Mouse (Mus musculus) hematopoietic stem cell, adult 5-6 weeks (primary cell): ENCODE measurements around the gene Nme1. TPM values are rescaled to one million over a fixed set of nuclear protein-coding genes. Genes with fewer than 3 reads are reported as not detected.

Experiments used
- ATAC-seq, 2 experiments: fragments of 125-278 bp in 1 of 2; replicated peaks in 1 of 2; 2 replicates each; pipeline ENCODE4 v1.8.0; 2016 to 2017; ENCODE audit warnings: inconsistent platforms in 2 of 2, mild to moderate bottlenecking in 2 of 2, moderate number of reproducible peaks in 2 of 2, low read depth in 1 of 2, moderate TSS enrichment in 1 of 2; ENCODE audit not compliant: low FRiP score in 2 of 2, poor library complexity in 2 of 2, severe bottlenecking in 2 of 2, insufficient read depth in 1 of 2, low TSS enrichment in 1 of 2
- total RNA-seq: library from RNA; stranded (forward); fragments of 172-1452, 232-1000 nt; gene quantifications from 2 replicates; pipeline ENCODE4 v1.2.3, GENCODE M21; 2017

Nme1 gene
- total RNA-seq, result 101 and 180 TPM in 2 replicates

GRCm38 (mm10) chr11:93968005-93968847 lies at the start of gene Nme1, which contains the start of gene Gm20390:
Gene Nme1, minus strand, starts transcription at chr11:93968521.
Gene Gm20390, minus strand, starts transcription at chr11:93968293.
- peak; percentile 94 to 96 for ATAC-seq

DNA sequence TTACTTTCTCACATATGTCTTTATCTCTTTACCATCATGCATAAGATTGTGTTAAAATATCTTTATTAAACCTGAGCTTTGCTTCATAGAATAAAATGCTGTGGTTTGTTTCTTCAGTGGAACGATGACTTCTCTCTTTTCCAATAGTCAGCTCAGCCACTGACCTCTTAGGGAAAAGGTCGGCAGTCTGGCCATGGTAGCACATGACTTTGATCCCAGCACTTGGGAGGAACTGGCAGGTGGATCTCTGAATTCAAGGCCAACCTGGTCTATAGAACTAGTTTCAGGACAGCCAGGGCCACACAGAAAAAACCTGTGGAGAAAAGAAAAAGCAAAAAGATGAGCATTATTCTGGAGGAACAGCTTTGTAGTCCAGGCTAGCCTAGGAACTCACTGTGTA lies 35.0 kb upstream of the Nme1 start:
- no peak for ATAC-seq

- ATAC-seq, result no peak
Observed at GRCm38 (mm10) chr11:93999276-93999675, 31.0 kb upstream of the Nme1 start.

- ATAC-seq, result peak; percentile 0 to 1; a peak in 1 of 4 replicates
Observed at GRCm38 (mm10) chr11:93997141-93997775, 28.9 kb upstream of the Nme1 start.

DNA sequence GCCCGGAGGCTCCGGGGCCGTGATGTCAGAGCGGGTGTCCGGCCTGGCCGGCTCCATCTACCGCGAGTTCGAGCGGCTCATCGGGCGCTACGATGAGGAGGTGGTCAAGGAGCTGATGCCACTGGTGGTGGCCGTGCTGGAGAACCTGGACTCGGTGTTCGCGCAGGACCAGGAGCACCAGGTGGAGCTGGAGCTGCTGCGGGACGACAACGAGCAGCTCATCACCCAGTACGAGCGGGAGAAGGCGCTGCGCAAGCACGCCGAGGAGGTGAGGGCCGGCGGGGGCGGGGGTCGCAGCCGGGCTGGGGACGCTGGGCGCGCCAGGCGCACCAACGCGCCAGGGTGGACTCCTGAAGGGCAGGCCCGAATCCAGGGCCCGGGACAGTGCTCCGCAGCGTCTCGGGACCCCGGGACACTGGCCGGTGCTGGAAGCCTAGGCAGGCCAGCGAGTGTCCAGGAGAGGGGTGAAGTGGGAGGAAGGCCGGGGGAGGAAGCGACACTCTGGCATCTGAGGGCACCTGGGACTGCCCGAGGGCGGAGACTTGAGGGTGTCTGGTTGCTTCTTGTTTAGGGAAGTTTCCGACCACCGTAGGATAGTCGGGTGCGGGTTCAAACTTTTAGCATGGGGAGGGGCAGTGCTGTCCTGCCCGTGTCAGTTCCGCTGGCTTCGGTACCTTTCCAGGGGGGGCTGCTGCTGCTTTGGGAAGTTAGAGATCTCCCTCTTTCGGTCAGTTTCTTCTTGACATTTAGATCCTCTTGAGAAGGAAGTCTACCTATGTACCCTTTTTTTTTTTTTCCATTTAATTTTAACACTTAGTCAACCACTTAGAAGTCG lies 28.2 kb upstream of the Nme1 start:
- ATAC-seq, result peak; percentile 37 to 59

- peak; percentile 76 to 79 for ATAC-seq
Observed at GRCm38 (mm10) chr11:93995720-93996305, 27.5 kb upstream of the Nme1 start, which contains the start of gene Spag9. Gene Spag9, plus strand, starts transcription at chr11:93996091.

DNA sequence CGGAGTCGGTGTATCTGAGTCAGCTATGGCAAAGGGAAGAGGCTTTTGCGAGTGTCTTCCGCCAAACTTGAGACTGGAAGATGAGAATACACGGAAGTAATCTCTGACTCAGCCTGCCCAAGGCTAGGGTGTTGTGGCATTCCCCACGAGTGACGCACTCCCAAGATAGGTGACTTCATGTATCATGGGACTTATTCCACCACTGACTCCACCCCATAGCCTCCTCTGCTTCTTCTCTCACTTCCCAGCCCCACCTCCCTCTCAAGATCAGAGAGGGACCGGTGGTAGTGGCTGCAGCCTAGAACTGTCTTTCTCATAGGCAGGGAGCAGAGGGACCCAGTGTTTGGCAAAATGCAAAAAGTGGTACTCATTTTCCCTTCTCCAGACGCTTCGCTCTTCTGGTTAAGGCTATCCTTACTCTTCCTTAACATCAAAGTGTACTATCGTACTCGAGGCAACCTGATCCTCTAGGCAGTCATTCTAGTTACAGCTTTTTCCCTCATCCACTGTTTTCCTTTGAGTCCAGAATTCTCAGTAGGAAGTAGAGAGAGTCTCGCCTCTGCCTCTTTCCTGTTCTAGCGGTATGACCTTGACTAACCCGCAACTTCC lies 26.9 kb upstream of the Nme1 start:
- ATAC-seq, result peak; percentile 84

DNA sequence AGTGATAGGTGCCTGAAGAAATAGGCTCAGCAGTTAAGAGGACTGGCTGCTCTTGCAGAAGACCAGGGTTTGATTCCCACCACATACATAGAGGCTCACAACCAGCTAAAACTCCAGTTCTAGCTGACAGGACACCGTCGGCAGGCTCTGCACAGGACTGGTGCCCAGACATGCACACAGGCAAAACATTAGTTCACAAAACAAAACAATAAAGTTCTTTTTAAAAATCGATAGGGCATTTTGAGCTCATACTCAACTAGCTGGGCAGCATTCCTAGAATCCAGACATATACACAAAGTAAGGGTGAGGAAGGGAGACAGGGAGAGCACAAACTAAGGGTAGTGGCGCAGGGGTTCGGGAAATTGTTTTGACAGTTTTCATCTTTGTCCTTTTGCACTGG lies 26.2 kb upstream of the Nme1 start:
- ATAC-seq, result no peak

DNA sequence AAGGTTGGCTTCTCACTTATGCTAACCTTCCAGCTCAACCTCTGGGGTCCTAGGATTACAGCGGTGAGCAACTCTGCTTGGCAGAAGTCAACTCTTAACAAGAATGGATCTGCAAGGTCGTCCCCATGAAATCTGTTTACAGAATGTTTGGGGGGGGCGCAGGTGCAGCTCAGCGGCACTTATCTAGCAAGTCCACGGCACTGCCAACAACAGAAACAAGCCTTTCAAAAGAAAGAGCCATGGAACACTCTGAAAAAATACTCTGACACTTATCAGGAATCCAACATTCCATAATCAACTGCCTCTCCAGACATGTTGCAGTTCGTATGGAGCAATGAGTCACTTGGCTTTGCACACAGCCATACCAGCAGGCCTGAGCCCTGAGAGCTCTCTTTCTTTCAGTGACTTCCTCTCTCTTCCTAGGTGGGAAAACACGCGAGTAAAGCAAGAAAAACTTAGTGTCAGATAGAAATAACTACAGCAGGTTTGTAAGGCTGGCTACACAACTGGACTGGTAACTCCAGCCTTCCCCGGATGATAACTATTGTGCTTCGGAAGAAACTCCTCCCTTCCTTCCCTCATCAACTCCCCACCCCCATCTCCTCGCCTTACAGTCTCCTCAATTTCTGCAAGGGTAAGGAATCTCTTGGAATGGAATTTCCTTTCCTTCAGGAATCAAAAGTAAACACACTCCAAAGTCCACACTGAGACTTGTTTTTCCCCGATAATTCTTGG lies 20.2 kb upstream of the Nme1 start:
- ATAC-seq, result no peak

- peak in 1 of 2 experiments; percentile 32; a peak in 2 of 4 replicates for ATAC-seq
Observed at GRCm38 (mm10) chr11:93987625-93988327, 19.5 kb upstream of the Nme1 start.

DNA sequence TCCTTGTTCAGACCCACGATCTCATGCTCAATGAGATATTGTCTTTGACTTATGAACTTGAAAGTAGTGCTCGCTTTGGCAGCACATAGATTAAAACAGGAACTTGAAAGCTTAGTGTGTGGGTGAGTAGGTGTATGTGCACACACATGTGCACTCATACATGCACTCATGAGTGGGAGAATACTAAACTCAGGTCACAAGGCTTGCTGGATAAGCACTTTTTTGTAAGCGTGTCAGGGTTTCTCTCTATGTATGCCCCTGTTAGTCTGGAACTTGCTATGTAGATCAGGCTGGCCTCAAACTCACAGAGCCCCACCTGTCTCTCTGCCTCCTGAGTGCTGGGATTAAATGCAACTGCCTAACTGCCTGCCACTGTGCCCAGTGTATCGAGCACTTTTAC lies 18.7 kb upstream of the Nme1 start:
- no peak for ATAC-seq

DNA sequence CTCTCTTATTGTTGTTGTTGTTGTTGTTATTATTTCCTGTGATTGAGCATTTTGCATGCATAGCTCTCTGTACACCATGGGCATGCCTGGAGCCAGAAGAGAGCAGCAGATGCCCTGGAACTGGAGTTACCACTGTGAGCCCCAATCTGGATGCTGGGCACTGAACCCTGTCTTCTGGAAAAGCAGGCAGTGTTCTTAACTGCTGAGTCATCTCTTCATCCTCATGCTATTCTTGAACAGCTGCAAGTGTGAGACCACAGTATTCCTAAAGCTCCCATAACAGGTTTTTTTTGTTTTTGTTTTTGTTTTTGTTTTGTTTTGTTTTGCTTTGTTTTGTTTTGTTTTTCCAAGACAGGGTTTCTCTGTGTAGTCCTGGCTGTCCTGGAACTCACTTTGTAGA lies 18.0 kb upstream of the Nme1 start:
- ATAC-seq, result no peak

GRCm38 (mm10) chr11:93985265-93985664 lies 16.9 kb upstream of the Nme1 start:
- ATAC-seq, result no peak

DNA sequence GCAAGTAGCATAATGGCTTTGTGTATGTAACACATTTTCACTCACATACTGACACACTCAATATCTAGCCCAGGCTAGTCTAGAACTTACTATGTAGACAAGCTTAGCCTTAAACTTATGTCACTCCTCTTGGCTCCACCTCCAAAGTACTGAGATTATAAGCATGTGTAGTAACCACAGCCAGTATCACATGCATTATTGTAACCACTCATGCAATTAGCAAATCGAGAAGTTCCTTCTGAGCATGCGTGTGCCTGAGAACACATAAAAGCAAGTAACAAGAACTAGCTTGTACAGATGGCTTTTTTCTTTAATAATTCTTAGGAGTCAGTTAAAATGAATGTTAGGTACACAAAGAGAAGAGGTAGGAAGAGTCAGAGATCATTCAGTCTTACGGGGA lies 16.3 kb upstream of the Nme1 start:
- ATAC-seq, result no peak

- no peak for ATAC-seq
Observed at GRCm38 (mm10) chr11:93979502-93980049, 11.3 kb upstream of the Nme1 start.

DNA sequence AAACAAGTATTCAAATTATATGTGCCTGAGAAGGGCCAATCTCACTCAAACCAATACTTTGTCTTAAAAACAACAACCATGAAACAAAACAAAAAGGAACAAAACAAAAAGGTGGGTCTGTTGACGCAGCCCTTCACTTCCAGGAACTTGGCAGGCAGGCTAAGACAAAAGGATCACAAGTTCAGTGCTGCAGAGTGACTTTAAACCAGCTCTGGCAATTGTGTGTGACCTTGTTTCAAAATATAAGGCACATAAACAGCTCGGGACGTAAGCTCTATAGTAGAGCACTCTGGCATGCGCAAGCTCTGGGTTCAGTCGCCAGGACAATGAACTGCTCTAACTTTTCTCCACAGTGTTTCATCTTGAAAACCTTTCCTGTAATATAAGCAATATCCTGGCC lies 4.6 kb upstream of the Nme1 start:
- ATAC-seq, result no peak
